Mouse (Mus musculus) CD8-positive naive resting alpha-beta T cell, adult 2 months (primary cell): ENCODE results near the gene Robo1.

Experiments
- DNase-seq, 2 experiments: peaks; one replicate each; pipeline ENCODE4 v3.0.0; 2022; ENCODE audit warnings: low read depth in 2 of 2, low spot score in 2 of 2

Robo1 gene

DNA sequence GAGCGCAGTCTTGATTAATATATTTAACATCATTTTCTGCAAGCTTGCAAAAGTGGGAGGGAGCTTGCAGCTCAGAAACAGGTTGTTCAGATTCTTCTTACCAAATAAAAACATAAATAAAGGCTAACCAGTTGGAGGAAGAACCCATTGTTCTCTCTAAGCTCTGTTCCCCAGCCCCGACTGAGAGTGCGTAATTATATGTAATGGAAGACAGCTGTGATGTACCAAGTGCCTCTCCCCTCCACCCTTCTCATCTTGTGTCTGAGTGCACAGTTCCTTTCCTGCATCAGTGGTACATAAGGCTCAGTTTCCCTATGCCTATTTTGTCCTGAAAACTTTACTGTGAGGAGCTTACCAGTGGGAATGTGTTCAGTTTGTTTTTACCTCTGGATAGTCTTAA, 502.8 kb downstream of the Robo1 start:
- no peak for DNase-seq

DNA sequence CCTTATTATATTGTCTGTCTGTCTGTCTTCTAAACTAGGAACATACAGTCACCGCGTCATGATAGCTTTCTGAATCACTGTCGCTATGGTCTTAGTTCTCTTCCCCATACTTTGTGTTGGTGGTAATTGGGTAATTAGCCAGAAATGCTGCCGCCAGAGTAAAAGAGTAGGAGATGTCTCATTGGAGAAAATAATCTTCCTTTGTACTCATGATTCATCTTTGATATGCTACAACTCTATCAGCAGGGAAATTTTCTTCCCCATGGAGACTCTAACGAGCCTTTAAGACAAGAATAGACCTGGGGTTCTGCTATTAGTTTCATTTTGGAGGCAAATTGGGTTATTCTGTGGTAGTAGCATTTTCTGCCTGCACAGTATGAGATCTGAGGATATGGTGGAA, 503.4 kb downstream of the Robo1 start:
- DNase-seq = no peak

DNA sequence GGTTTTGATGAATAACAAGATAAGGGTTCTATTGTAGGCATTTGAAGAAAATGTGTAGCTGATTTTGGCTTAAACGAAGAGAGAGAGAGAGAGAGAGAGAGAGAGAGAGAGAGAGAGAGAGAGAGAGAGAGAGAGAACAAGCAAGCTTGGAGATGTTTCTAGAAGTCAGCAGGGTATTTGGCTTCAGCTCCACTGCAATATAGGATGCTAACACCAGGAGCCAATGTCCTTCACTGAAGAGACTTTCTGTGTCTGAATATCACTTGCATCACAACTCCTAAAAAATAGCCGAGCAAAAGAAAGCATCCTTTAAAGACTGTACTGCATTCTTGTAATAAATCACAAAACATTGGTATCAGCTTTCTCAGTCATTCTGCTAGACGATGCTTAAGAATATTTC, 503.8 kb downstream of the Robo1 start:
- DNase-seq = no peak

DNA sequence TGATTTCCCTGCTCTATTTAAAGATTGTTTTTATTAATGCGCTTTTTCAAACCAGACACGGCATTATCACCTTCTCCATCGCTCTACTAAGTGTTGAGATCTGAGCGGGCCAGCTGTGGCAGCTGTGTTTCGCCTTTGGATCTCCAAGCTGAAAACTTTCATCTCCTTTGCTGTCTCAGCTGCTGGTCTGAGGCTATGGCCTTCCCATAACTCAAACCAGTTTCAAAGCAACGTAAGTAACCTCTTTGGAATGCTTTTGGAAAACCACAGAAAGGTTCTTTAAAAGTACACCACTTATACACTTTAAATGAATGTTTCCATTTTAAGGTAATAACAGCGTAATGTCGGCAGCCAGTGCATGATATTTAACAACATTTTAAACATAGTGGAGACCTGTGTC, 520.3 kb downstream of the Robo1 start:
- DNase-seq = no peak

DNA sequence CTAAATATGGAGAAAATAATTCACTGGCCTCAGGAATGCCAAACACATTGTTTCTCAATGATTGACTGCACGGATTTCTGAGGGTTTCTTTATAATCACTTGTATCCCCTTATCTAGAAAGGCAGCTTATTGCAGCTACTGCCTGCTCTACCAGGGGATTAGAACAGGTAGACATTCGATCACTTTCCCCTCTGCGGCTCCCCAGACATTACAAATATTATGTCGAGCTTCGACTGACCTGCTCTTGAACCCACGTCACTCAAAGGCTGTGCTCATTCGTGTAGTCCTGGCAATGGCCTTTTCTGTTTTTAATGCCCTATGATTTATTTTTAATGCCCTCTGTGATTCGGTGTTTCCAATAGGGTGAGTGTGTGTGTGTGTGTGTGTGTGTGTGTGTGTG, 521.4 kb downstream of the Robo1 start:
- DNase-seq = no peak

DNA sequence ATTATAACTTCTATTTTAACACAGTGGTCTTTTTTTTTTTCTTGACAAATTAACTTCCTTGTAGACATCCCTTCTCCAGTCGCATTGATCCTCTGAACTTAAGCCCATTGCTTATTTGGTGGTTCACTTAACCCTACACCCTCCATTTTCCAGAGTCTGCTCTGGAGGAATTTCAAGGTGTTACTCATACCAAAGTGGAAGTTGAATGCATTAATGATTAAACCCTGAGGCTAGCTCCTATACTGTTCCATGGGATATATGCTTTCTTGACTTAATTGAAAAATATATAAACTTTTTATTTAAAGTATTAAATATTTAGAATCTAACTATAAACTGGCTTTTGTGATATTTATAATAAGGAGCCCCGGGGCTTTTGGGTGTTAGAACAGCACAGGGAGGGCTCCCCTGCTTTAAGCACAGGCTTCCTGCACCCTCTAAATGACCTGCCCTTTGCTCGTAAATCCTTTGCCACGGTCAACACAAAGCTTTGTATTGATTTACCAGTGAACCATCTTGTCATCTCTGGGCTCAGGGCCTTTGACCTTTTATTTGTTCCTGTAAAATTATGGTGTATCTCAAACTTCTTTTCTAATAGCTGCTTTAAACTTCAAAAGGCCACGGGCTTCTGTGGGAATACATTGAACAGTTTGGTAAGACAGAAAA, 522.4 kb downstream of the Robo1 start:
- no peak for DNase-seq

DNA sequence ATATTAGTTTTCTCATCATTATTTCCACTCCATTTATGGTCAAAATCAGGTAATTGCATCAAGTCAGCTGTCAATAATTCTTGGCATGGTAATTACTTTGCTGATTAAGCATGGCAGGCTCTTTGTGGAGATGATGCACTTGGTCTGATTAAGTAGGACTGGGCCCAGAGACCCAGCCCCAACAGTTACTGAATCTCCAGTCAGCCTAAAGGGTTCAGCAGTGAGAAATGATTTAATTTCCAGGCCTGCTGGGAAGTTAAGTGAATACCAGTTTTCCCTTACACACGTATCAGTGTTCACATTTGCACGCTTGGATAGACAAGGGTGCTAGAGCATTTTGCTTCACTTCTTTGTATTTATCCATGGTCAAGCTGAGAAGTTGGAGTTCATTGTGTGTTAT, 526.2 kb downstream of the Robo1 start:
- DNase-seq = no peak

DNA sequence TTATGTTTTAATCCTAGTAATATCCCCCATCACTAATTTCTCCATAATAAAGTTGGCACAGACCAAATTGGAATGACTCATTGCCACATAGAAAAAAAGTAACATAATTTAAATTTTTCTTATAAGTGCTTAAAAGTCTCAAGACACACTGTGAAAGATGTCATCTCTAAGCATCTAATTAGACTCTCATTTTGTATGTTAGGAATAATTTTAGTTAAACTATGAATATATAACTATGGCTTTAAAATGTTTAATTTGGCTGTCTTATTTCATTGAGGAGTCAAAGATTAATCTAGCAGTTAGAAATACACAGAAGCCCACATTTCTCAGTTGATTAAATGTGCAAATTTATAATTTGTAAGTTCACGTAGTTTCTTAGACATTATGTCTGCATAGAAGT, 530.9 kb downstream of the Robo1 start:
- DNase-seq = no peak

DNA sequence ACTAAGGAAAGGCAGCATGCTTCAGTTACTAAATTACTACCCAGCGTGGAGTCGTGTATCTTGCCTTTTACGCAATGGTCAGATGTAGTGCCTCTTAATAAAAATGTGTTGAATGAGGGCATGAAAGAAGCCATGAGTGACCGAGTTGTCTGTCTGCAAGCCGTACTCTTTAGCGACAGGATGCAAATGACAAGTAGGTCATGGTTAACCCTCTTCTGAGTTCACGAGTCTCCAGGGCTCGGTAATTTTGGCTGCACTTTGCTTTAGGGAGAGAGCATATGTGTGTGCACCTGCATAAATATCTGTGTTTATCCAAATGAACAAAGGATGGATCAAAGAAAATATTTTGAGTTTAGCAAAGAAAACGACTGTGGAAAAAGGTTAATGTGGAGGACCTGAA, 533.0 kb downstream of the Robo1 start:
- no peak for DNase-seq

DNA sequence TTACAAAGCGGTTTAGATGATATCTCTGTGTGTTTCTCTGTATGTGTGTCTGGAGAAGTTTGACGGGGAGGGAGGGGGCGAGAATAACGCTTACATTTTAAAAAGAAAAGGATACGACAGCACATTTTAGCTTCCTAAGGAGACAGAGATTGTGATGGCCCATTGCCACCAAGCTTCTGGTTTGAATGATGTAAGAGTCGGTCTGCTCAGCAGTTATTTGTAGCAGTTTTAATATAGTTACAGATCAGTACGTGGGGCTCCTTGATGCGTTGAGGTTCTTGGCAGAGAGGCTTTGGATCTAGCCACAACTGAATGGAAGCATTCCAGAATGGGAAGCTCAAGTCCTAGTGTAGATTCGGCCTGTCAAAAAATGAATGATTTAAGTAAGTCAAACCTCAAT, 546.0 kb downstream of the Robo1 start:
- DNase-seq = no peak

DNA sequence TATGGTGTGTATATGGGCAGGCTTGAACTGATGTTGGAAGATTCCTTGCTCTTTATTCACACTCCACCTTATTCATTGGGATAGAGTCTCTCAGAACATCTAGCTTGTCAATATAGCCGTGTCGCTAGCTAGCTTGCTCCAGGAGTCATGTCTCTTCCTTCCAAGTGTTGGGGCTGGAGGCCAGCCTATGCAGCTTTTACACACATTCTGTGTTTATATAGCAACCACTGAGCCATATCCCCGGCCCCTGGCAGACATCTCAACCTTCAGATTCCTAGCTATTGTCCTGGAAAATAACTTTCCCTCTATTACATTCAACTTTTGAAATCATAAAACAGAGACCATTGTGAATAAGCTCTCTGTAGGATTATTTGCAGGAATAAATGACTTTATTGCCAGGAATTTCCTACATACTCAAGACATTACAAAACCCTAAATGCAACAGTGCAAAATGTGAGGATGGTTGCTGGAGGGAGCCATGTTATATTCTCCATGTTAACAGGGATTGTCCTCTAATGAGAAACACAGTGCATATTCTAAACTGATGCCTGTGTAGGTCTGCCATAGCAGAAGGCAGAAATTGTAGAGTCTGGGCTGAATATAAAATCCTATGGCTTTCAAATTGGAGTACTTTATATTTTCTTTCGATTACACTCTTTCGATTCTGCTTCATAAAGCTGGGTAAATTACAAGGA, 546.9 kb downstream of the Robo1 start:
- DNase-seq = no peak

DNA sequence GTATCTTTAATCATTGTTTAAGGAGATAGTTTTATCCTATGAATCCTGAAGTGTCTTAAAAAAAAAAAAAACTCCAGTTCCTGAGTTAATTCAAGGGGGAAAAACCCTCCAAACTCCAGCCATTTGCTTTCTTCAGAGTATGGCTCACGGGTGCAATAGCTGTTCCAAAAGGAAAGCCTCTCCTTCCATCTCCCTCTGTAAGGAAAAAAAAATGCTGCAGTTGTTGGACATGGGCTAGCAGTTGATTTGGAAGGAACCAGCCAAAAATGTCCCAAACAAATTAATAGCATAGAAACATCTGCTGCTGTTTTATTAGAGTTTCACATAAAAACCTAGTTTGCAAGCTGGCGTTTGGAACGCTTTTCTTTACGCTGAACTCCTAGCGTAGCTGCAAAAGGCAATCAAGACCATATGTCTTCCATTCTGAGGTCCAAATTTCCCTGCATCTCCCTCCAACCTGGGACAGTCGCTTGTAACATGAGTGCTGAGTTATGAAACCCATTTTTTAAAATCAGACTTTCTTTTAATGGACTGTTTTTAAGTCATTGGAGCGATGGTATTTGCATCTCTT, 553.7 kb downstream of the Robo1 start:
- no peak for DNase-seq

DNA sequence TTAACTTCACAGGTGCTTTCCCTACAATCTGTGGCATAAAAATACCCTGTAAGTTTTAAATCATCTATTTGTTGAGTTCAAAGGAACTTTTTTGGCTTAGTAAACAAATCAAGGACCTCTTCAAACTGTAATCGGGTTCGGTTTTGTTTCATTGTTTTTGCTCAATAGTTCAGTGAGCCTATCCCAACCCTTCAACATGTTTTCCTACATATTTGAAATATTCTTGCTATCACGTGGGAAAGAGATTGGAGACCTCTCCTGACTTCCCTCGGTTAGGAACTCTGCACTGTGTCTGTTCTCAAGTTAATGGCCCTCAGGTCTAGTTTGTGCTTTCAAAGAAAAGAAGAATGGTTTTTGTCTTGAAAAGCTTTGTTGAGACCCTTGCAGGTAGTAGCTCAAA, 557.9 kb downstream of the Robo1 start:
- no peak for DNase-seq

DNA sequence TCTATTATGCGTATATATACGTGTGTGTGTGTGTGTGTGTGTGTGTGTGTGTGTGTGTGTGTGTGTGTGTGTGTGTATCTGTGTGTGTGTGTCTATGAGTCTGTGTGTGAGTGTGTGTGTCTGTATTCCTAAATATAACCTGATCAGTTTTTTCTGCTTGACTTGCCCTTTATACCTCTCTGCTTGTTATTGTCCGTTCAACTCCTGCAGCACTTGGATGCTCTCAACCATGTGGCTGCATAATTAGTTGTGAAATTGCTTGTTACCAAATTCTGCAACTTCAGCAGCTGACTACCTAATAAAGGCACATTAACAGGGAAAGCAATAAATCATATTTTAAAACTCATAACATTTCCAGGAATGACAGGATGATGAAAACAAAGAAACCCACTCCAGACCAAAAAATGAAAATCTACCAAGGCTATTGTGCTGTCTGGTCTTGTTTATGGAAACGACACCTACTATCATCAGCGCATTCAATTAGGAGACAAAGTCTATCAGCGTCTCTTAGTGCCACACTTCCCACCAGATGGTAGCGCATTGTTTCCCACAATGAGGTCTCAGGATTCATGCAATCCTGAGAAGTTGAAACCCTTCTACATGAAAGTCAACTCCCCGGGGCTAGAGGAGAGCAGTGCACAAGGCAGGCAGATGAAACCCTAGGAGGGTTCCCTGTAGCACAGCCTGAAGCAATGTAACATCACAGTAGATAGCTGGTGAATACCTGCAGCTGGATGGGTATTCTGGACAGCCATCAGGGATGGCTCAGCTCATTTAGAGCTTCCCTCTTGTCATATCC, 567.0 kb downstream of the Robo1 start:
- DNase-seq = no peak

DNA sequence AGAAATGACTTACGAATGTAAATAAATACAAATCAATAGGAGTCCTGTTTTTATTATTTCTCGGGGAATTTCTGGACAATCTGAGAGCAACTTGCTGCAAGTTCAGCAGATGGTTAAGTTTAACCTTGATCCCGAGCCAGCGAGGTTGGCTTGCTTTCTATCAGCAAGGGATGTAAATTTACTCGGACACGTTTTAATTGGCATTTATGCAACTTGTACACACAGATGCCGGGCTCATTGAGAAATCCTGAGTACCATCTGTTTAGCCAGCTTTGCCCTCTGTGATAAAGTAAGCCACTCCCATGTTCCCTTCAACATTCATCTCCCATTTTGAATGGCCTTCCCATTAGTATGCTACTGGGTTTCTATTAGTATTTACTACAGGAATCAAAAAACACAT, 580.0 kb downstream of the Robo1 start:
- DNase-seq = no peak

DNA sequence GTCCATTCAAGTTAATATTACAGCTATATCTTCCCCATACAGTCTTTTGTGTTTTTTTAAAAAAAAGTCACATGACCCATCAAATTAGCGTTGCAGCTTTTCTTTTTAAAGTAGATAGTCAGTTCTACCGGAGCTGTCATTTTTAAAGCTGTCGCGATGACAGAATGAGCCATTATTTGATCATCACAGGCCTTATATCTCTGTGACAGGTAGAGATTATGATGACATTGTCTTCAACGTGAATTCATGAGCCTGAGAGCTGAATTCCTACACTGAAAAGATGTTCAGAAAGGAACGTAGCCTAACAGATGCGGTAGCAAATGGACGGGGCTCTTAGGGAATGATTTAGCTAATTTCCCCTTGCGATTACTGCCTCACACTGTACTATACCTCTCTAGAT, 581.3 kb downstream of the Robo1 start:
- no peak for DNase-seq

DNA sequence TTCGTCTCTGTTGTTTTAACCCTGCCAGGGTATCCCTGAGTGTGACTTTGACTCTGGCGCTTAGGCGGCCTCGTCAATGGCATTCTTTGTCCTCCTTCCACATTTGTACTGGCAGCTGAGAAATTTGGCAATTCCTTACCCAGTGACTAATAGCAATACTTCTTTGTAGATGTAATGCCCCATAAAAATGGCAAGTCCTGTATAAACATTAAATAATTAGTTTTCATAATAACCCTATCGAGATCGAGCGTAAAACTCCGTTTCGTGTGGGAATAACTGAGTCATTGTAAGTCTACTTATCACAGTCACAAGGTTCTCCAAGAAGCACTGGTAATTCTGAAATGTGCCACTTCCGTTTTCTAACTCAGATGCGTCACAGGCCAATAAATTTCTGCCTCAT, 589.0 kb downstream of the Robo1 start:
- DNase-seq = no peak

DNA sequence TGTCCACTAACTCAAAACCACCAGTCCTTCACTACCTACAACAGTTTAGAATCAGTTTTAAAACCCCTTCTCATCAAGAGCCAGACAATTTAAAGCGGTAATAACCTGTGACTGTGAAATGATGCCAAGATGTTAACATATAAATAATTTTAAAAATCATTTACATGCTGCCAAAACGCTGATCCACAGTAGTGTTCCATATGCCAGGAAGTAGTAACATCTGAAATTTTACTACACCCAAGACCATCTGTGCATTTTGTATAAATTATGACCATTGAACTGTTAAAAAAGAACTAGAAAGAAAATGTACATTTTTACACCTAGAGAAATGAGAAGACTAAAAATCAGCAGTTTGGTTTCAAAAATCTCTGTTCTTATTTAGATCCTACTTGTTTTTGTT, 600.8 kb downstream of the Robo1 start:
- DNase-seq = no peak

DNA sequence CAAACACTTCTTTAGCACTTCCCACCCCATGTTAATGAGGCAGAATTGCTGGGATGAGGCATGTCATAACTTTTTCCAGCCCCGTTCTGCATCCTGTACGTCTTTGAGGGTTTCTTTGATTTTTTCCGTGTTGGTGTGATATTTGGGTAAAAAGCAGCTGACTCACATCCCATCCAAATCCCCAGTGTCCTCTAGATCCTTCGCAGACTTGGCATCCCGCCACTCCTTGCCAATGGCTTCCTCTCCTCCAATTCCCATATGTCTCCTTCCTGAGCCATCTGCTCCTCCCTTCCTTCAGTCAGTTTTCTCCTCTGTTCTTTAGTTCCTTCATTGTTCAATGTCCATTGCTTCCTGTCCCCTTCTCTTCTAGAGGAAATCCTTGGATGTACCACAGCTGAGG, 605.0 kb downstream of the Robo1 start:
- DNase-seq = no peak

DNA sequence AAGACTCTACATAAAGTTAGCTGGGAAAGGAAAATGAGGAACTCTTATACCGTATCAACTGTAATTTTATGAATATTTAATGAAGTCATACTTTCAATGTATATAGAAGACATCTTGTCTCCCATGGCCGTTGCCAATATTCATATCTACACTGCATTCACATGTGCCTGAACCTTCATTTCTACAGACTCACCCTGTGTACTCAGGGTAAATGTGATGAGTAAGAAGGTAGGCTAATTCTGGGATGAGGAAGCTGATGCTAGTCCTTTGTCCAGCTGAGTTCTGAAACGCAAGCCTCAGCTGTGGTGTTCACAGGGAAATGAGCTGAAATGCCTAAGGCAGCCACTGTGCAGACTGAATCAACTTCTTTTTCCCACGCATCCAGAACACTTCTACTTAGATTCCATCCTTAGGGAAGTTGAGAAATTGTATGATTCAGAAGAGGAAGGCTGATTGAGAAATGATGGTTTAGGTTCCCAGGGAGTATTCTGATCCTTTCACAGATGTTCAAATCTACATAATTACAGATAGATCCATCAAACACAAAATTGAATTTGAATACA, 606.0 kb downstream of the Robo1 start:
- no peak for DNase-seq

DNA sequence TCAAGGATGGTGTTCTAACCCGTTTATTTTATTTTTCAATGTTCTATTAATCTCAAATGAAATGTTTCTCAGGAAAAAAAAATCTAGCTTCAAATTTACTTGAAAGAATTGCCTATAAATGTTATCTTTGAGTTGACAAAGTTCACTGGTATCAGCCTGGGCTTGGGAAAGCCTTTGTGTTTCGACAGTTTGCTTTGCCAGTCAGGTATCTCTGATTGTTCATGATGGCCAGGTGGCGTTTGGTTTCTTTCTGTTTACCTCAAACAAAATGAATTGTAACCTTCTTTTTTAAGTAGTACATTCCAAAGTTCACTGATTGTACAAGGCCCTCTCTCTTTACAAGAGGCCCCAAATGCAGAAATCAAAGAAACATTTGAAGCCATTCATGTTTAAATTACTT, 611.9 kb downstream of the Robo1 start:
- no peak for DNase-seq
